Comparison of ENCODE assay signal across 9 mouse cellular contexts in genomic region chr15:82065511-82065910, GRCm38 (mm10). TPM values are rescaled to one million over a fixed set of nuclear protein-coding genes. Genes with fewer than 3 reads are reported as not detected.
A peak's percentile ranks its signal among the peaks of the same experiment; 100 is the strongest.
DNase-seq lines count a peak whose midpoint lies in the region; ATAC-seq and TF ChIP-seq lines count a peak whose summit lies in the region.
"Had no signal": no experiment of that assay in that cellular context is flagged by ENCODE, and none has a peak within 500 bp of the region (broad histone marks: within the 10 kb centered on the region; RNA-seq: fewer than 3 reads in every experiment).

No protein-coding gene starts in this region.

- H3K9me3 ChIP-seq in midbrain, embryonic 10.5 days (replicated peaks) = 0 out of 2 replicates have a peak, but pooled peaks cover 6% of the 10 kb centered on the region
- H3K9me3 ChIP-seq in midbrain, embryonic 16.5 days (replicated peaks; ENCODE audit: control insufficient read depth, low read length, poor library complexity, severe bottlenecking) = no peaks in the 10 kb centered on the region
- H3K9me3 ChIP-seq in forebrain, embryonic 14.5 days (replicated peaks; ENCODE audit: control insufficient read depth, low read length) = no peaks in the 10 kb centered on the region
- no peaks in the 10 kb centered on the region for H3K9me3 ChIP-seq in neural tube, embryonic 11.5 days (ENCODE audit: control insufficient read depth, low read length)
- H3K9me3 ChIP-seq: embryonic facial prominence, embryonic 12.5 days had no signal

- H3K36me3 ChIP-seq in midbrain, embryonic 10.5 days = no peaks in the 10 kb centered on the region
- no peaks in the 10 kb centered on the region for H3K36me3 ChIP-seq in midbrain, embryonic 16.5 days (ENCODE audit: control insufficient read depth, insufficient read depth, low read length)
- no peaks in the 10 kb centered on the region for H3K36me3 ChIP-seq in forebrain, embryonic 14.5 days (ENCODE audit: control insufficient read depth, insufficient read depth, low read length)
- no peaks in the 10 kb centered on the region for H3K36me3 ChIP-seq in neural tube, embryonic 11.5 days (ENCODE audit: control insufficient read depth, insufficient read depth, low read length)
- H3K36me3 ChIP-seq: embryonic facial prominence, embryonic 12.5 days had no signal

- H3K27me3 ChIP-seq in midbrain, embryonic 10.5 days (ENCODE audit: low read depth, poor library complexity, severe bottlenecking) = peaks cover 68% of the 10 kb centered on the region
- peaks cover 33% of the 10 kb centered on the region for H3K27me3 ChIP-seq in midbrain, embryonic 16.5 days (ENCODE audit: control insufficient read depth, insufficient read depth, low read depth, low read length)
- peaks cover 9% of the 10 kb centered on the region for H3K27me3 ChIP-seq in forebrain, embryonic 14.5 days (replicated peaks; ENCODE audit: control insufficient read depth, insufficient read depth, low read length)
- peaks cover 13% of the 10 kb centered on the region for H3K27me3 ChIP-seq in neural tube, embryonic 11.5 days (ENCODE audit: control insufficient read depth, insufficient read depth, low read length)

- H3K4me3 ChIP-seq in midbrain, embryonic 10.5 days = no peak overlapping the region
- H3K4me3 ChIP-seq in midbrain, embryonic 16.5 days (ENCODE audit: low read depth, low read length) = no peak overlapping the region
- no peak overlapping the region for H3K4me3 ChIP-seq in forebrain, embryonic 14.5 days (ENCODE audit: low read depth, low read length)
- H3K4me3 ChIP-seq in left cerebral cortex, adult 2 months = no peak overlapping the region
- H3K4me3 ChIP-seq in neural tube, embryonic 11.5 days (ENCODE audit: low read depth, low read length) = no peak overlapping the region
- H3K4me3 ChIP-seq: embryonic facial prominence, embryonic 12.5 days had no signal

- ATAC-seq in midbrain, embryonic 16.5 days = no peak
- no peak for ATAC-seq in forebrain, embryonic 14.5 days
- no peak for ATAC-seq in neural tube, embryonic 11.5 days (ENCODE audit: insufficient read depth, low FRiP score, low TSS enrichment)

- peak; percentile 67 for DNase-seq in midbrain, embryonic 10.5 days (ENCODE audit: low spot score)
- peak; percentile 59 for DNase-seq in c-Kit-negative CD71-positive TER-119-positive erythroid progenitor cells, embryonic 14.5 days (ENCODE audit: low read depth, low spot score)
- peak; percentile 90 for DNase-seq in forebrain, embryonic 14.5 days (ENCODE audit: low spot score)
- DNase-seq in hindlimb bud, embryonic 11.5 days (ENCODE audit: extremely low spot score, low read depth, low spot score) = peak; percentile 89
- peak; percentile 74 to 76 for DNase-seq in left cerebral cortex, adult 2 months (ENCODE audit: extremely low spot score in 1 of 2, low spot score in 2 of 2)
- peak; percentile 74 for DNase-seq in neural tube, embryonic 11.5 days (ENCODE audit: low spot score)
- peak; percentile 77 for DNase-seq in thymus, postnatal 0 days (ENCODE audit: low spot score)

- no peak overlapping the region for H3K9ac ChIP-seq in midbrain, embryonic 16.5 days (ENCODE audit: low read depth, low read length)
- H3K9ac ChIP-seq in forebrain, embryonic 14.5 days (ENCODE audit: low read length) = no peak overlapping the region
- H3K9ac ChIP-seq in neural tube, embryonic 11.5 days (ENCODE audit: low read length) = no peak overlapping the region
- H3K9ac ChIP-seq: embryonic facial prominence, embryonic 12.5 days had no signal

- intact Hi-C loops in left cerebral cortex, adult 2 months (cut with DNase I) = loop anchor here (1.0 to 5.0 kb wide), 3 partner anchors 42 to 171 kb away; no protein-coding TSS in a partner anchor

- H3K4me1 ChIP-seq in midbrain, embryonic 10.5 days = peaks cover 6% of the 10 kb centered on the region
- no peaks in the 10 kb centered on the region; the same call in 1 of the 2 replicates for H3K4me1 ChIP-seq in midbrain, embryonic 16.5 days (ENCODE audit: control insufficient read depth, insufficient read depth, low read length)
- H3K4me1 ChIP-seq in forebrain, embryonic 14.5 days (ENCODE audit: control insufficient read depth, insufficient read depth, low read length) = no peaks in the 10 kb centered on the region
- H3K4me1 ChIP-seq in neural tube, embryonic 11.5 days (ENCODE audit: control insufficient read depth, insufficient read depth, low read length) = no peaks in the 10 kb centered on the region

- H3K27ac ChIP-seq in midbrain, embryonic 10.5 days (replicated peaks) = no peak overlapping the region
- H3K27ac ChIP-seq in midbrain, embryonic 16.5 days (ENCODE audit: low read length) = no peak overlapping the region
- no peak overlapping the region for H3K27ac ChIP-seq in forebrain, embryonic 14.5 days (ENCODE audit: low read depth, low read length)
- H3K27ac ChIP-seq in left cerebral cortex, adult 2 months = no peak overlapping the region
- H3K27ac ChIP-seq in neural tube, embryonic 11.5 days (ENCODE audit: low read depth, low read length) = no peak overlapping the region
- H3K27ac ChIP-seq: embryonic facial prominence, embryonic 12.5 days had no signal

- no peak overlapping the region for H3K4me2 ChIP-seq in midbrain, embryonic 16.5 days (ENCODE audit: low read length)
- no peak overlapping the region for H3K4me2 ChIP-seq in forebrain, embryonic 14.5 days (ENCODE audit: low read length)
- H3K4me2 ChIP-seq in neural tube, embryonic 11.5 days (ENCODE audit: low read depth) = no peak overlapping the region
- H3K4me2 ChIP-seq: embryonic facial prominence, embryonic 12.5 days had no signal

- 21% methylated on average over 7 of the region's 7 CpGs for WGBS in midbrain, embryonic 10.5 days
- WGBS in midbrain, embryonic 16.5 days = 18% methylated on average over 7 of the region's 7 CpGs
- 12% methylated on average over 7 of the region's 7 CpGs for WGBS in forebrain, embryonic 14.5 days
- 17% methylated on average over 7 of the region's 7 CpGs for WGBS in neural tube, embryonic 11.5 days

- peak; percentile 90 for TF ChIP-seq CTCF in left cerebral cortex, adult 2 months (IDR thresholded peaks at IDR 0.05)

RNA-seq across cellular contexts. Expression of gene Mei1, which starts 4.3 kb away (rescaled TPM):
- polyA plus RNA-seq in midbrain, embryonic 10.5 days (2016; fragmentation: Nextera tagmentation; extraction: Ambion mirVana) = 0.10 TPM in 1 of 2 replicates, not detected in the other
- polyA plus RNA-seq in midbrain, embryonic 16.5 days (2015; fragmentation: Nextera tagmentation; extraction: Ambion mirVana) = 0.05 TPM in 1 of 2 replicates, not detected in the other
- not detected in 2 replicates for polyA plus RNA-seq in forebrain, embryonic 14.5 days (2014; fragmentation: Nextera tagmentation; extraction: Ambion mirVana)
- 1 to 10 TPM; 4.0 to 4.5 TPM for total RNA-seq in left cerebral cortex, adult 2 months (2021)
- 0.05 TPM in 1 of 2 replicates, not detected in the other for polyA plus RNA-seq in neural tube, embryonic 11.5 days (2014; fragmentation: Nextera tagmentation; extraction: Ambion mirVana)
- 0.04 TPM in 1 of 2 replicates, not detected in the other for polyA plus RNA-seq in thymus, postnatal 0 days (2015; fragmentation: Nextera tagmentation; extraction: Ambion mirVana)

RNA-seq across cellular contexts. Expression of gene 4930407I10Rik, which starts 6.6 kb away (rescaled TPM):
- polyA plus RNA-seq in midbrain, embryonic 10.5 days (2016; fragmentation: Nextera tagmentation; extraction: Ambion mirVana) = not detected in 2 replicates
- polyA plus RNA-seq in midbrain, embryonic 16.5 days (2015; fragmentation: Nextera tagmentation; extraction: Ambion mirVana) = not detected in 2 replicates
- polyA plus RNA-seq in forebrain, embryonic 14.5 days (2014; fragmentation: Nextera tagmentation; extraction: Ambion mirVana) = not detected in 2 replicates
- total RNA-seq in left cerebral cortex, adult 2 months (2021) = not detected
- polyA plus RNA-seq in neural tube, embryonic 11.5 days (2014; fragmentation: Nextera tagmentation; extraction: Ambion mirVana) = not detected in 2 replicates
- polyA plus RNA-seq in thymus, postnatal 0 days (2015; fragmentation: Nextera tagmentation; extraction: Ambion mirVana) = 0.04 TPM in 1 of 2 replicates, not detected in the other

RNA-seq across cellular contexts. Expression of gene Snu13, which starts 18.1 kb away (rescaled TPM):
- polyA plus RNA-seq in midbrain, embryonic 10.5 days (2016; fragmentation: Nextera tagmentation; extraction: Ambion mirVana) = 323 and 376 TPM in 2 replicates
- 217 and 249 TPM in 2 replicates for polyA plus RNA-seq in midbrain, embryonic 16.5 days (2015; fragmentation: Nextera tagmentation; extraction: Ambion mirVana)
- 295 and 348 TPM in 2 replicates for polyA plus RNA-seq in forebrain, embryonic 14.5 days (2014; fragmentation: Nextera tagmentation; extraction: Ambion mirVana)
- 100 to 1,000 TPM; 110 to 113 TPM for total RNA-seq in left cerebral cortex, adult 2 months (2021)
- polyA plus RNA-seq in neural tube, embryonic 11.5 days (2014; fragmentation: Nextera tagmentation; extraction: Ambion mirVana) = 283 and 301 TPM in 2 replicates
- 387 and 431 TPM in 2 replicates for polyA plus RNA-seq in thymus, postnatal 0 days (2015; fragmentation: Nextera tagmentation; extraction: Ambion mirVana)

RNA-seq across cellular contexts. Expression of gene Desi1, which starts 31.8 kb away (rescaled TPM):
- polyA plus RNA-seq in midbrain, embryonic 10.5 days (2016; fragmentation: Nextera tagmentation; extraction: Ambion mirVana) = 34.3 and 37.7 TPM in 2 replicates
- 46.4 and 47.2 TPM in 2 replicates for polyA plus RNA-seq in midbrain, embryonic 16.5 days (2015; fragmentation: Nextera tagmentation; extraction: Ambion mirVana)
- polyA plus RNA-seq in forebrain, embryonic 14.5 days (2014; fragmentation: Nextera tagmentation; extraction: Ambion mirVana) = 33.4 and 39.5 TPM in 2 replicates
- total RNA-seq in left cerebral cortex, adult 2 months (2021) = 10 to 100 TPM; 88.0 to 95.6 TPM
- 39.8 and 45.9 TPM in 2 replicates for polyA plus RNA-seq in neural tube, embryonic 11.5 days (2014; fragmentation: Nextera tagmentation; extraction: Ambion mirVana)
- polyA plus RNA-seq in thymus, postnatal 0 days (2015; fragmentation: Nextera tagmentation; extraction: Ambion mirVana) = 160 and 169 TPM in 2 replicates
